Mouse (Mus musculus) liver, embryonic 12.5 days (tissue): ENCODE measurements at regions not wholly inside any gene's neighbourhood (a gene's known extent, or its start where the extent isn't known, plus 50 kb on each side); places are given as distances from the start of the nearest gene placed in this dataset.

Source experiments
- ATAC-seq: fragments of 200-750 bp; cut with Nextera tagmentation; 2 replicates; pipeline ENCODE4 v1.8.0; 2017; ENCODE audit warnings: moderate number of reproducible peaks, mild to moderate bottlenecking, moderate library complexity
- H3K27ac ChIP-seq: fragments of 300-500 bp; sonication (generic); 2 replicates; pipeline ENCODE4 v1.5.1; 2016; ENCODE audit warnings: mild to moderate bottlenecking
- H3K27me3 ChIP-seq: fragments of 300-500 bp; sonication (generic); replicated peaks from 2 replicates; pipeline ENCODE4 v1.6.1; 2016; ENCODE audit warnings: mild to moderate bottlenecking, moderate library complexity
- H3K36me3 ChIP-seq: fragments of 300-500 bp; sonication (generic); 2 replicates; pipeline ENCODE4 v1.6.1; 2016; ENCODE audit warnings: mild to moderate bottlenecking, moderate library complexity
- H3K4me1 ChIP-seq: fragments of 300-500 bp; sonication (generic); 2 replicates; pipeline ENCODE4 v1.6.1; 2016
- H3K4me2 ChIP-seq: fragments of 300-500 bp; sonication (generic); 2 replicates; pipeline ENCODE4 v1.6.1; 2016; ENCODE audit warnings: mild to moderate bottlenecking, moderate library complexity
- H3K4me3 ChIP-seq: fragments of 300-500 bp; sonication (generic); 2 replicates; pipeline ENCODE4 v1.5.1; 2016; ENCODE audit warnings: mild to moderate bottlenecking, moderate library complexity
- H3K9ac ChIP-seq: fragments of 300-500 bp; sonication (generic); 2 replicates; pipeline ENCODE4 v1.6.1; 2016; ENCODE audit warnings: mild to moderate bottlenecking, moderate library complexity
- H3K9me3 ChIP-seq: fragments of 300-500 bp; sonication (generic); replicated peaks from 2 replicates; pipeline ENCODE4 v1.6.1; 2016; ENCODE audit warnings: mild to moderate bottlenecking, moderate library complexity
- WGBS: fragments of 180-500 bp; shearing (Covaris S2); methylation state at CpG from one replicate; pipeline ENCODE4 v1.1.7; 2016; ENCODE audit not compliant: insufficient replicate concordance; 5-methylcytosine and 5-hydroxymethylcytosine counted together

DNA sequence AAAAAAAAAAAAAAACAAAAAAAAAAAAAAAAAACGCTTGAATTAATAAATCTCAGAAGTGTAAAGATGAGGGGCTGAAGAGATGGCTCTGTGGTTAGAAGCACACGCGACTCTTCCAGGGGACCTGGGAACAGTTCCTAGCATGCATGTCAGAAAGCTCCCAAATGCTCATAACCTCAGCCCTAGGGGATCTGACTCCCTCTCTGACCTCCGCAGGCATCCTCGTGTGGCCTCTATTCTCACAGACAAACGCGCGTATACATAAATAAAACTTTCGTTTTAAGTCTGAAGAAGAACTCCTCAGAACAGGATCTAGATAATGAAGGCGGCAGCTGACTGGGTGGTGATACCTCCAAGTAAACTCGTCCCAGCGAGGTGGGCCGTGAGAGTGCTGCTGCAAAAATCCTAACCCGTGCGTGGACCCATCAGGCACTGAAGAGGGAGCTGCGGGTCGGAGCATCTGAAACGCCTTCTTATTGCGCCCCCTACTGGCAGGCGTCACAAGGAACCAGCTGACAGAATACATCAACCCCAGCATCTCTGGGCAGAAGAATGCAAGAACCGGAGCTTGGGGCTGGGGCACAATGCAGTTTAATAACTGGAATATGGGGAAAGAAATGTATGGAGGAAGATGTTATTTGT, 266.2 kb downstream of the Pdcd6ip start:
- no peaks in the 10 kb centered on the region for H3K36me3 ChIP-seq
- no peaks in the 10 kb centered on the region for H3K4me1 ChIP-seq
- H3K4me3 ChIP-seq = peak overlapping the region; percentile 39
- H3K27ac ChIP-seq = no peak overlapping the region
- no peak for ATAC-seq
- H3K9ac ChIP-seq = no peak overlapping the region
- H3K27me3 ChIP-seq = no peaks in the 10 kb centered on the region
- H3K4me2 ChIP-seq = peak overlapping the region; percentile 48
- WGBS = 7% methylated on average over 21 of the region's 21 CpGs
- H3K9me3 ChIP-seq = no peaks in the 10 kb centered on the region

DNA sequence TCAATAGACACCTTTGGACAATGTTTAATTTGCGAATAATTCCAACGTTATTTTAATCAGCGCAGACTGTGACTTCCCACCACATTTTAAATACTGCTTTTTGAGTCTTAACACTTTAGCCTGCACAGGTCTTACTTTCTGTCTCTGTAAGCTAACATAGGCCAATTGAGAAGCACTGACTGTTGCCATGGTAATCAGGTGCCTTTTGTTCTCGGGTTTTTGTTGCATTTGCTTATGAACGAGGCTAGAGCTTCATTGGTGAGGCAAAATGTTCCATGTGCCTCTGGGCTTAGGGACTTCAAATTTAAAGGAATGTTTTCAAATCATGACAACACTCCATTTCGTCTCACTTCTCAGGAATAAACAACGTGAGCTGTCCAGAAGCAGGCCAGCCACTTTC, 269.7 kb downstream of the Pdcd6ip start:
- Histone ChIP-seq H3K4me3 (no peak overlapping the region), H3K4me1 (no peaks in the 10 kb centered on the region), H3K36me3 (no peaks in the 10 kb centered on the region), H3K4me2 (no peak overlapping the region), H3K27me3 (no peaks in the 10 kb centered on the region), H3K27ac (no peak overlapping the region), H3K9me3 (no peaks in the 10 kb centered on the region), H3K9ac (no peak overlapping the region)
- 64% methylated on average over 7 of the region's 7 CpGs for WGBS
- no peak for ATAC-seq

DNA sequence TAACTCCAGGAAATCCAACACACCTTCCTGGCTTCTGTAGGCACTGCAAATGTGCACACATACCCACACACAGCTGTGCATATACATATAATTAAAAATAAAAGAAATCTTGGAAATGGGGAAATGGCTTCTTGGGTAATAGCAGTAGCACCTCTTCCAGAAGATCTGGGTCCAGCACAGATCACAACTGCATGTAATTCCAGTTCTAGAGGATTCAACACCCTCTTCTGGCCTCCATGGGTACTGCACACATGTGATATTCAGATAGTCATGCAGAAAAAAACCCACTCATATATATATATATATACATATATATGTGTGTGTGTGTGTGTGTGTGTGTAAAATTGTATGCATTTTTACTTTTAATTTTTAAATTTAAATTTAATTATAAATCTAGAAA, 272.1 kb downstream of the Pdcd6ip start:
- Histone ChIP-seq H3K4me1 (no peaks in the 10 kb centered on the region), H3K27me3 (no peaks in the 10 kb centered on the region), H3K4me3 (no peak overlapping the region), H3K4me2 (no peak overlapping the region), H3K9ac (no peak overlapping the region), H3K27ac (no peak overlapping the region), H3K36me3 (no peaks in the 10 kb centered on the region), H3K9me3 (no peaks in the 10 kb centered on the region)
- ATAC-seq = no peak

DNA sequence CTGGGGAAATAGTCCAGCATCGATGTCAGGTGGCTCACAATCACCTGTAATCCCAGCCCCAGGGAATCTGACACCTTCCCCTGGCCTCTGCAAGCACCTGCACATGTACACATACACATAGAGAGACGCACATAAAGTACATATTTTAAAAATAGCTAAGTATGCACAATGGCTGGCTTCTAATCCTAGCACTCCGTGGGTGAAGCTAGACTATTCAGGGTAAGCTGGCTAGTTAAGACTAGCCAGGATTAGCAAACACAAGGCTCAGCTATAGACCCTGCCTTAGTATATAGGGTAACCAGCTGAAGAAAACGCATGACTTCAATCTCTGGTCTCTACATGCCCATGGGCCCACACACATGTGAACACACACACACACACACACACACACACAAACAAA, 274.6 kb downstream of the Pdcd6ip start:
- WGBS = 62% methylated on average over 4 of the region's 4 CpGs
- Histone ChIP-seq H3K9ac (no peak overlapping the region), H3K27me3 (no peaks in the 10 kb centered on the region), H3K4me2 (no peak overlapping the region), H3K4me1 (no peaks in the 10 kb centered on the region), H3K9me3 (no peaks in the 10 kb centered on the region), H3K27ac (no peak overlapping the region), H3K36me3 (no peaks in the 10 kb centered on the region), H3K4me3 (no peak overlapping the region)
- ATAC-seq = no peak

DNA sequence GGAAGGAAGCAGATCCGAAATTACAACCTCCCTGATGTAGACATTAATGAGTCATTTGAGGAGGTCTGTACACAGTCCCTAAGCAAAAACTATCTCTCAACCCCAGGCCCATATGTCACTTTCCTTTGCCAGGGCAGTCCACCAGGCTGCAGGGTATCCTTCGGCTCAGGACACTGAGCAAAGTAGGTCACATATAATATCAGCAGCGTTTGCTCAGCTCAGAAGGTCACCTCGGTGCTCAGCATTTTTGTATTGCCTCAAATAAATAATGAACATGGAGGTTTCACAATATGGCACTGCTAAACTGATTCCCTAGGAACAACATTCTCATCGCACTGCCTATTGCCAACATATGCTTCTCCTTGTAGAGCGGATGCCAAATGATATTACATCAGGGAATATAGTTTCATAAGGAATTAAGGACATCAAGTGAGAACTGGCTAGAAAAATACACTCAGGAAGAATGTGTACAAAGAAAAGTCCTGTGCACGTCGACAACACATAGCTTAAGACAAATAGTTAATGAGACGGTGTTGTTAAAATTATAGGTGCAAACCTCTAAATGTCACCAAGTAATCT, 275.4 kb downstream of the Pdcd6ip start:
- Histone ChIP-seq H3K27me3 (no peaks in the 10 kb centered on the region), H3K4me2 (no peak overlapping the region), H3K4me1 (no peaks in the 10 kb centered on the region), H3K4me3 (no peak overlapping the region), H3K9ac (no peak overlapping the region), H3K27ac (no peak overlapping the region), H3K9me3 (no peaks in the 10 kb centered on the region), H3K36me3 (no peaks in the 10 kb centered on the region)
- WGBS = 74% methylated on average over 9 of the region's 9 CpGs
- no peak for ATAC-seq

DNA sequence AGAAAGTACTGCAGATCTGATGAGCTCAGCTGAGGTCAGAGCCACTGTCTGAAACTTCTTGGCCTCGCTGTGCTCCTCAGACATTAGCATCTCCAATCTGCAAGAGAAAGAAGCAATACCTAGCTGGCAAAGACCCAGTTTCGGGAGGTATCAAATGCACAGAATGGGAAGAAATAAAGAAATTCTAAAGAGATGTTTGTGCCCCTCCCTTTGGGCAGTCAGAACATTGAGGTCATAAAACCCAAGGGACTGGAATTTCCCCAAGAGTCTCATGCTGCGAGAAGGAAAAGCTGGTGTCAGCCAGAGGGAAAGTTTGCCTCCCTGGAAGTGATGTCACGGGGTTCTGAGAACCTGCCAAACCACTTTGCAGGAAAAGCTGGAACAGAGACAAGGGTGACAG, 277.6 kb downstream of the Pdcd6ip start:
- no peaks in the 10 kb centered on the region for H3K4me1 ChIP-seq
- H3K9ac ChIP-seq = no peak overlapping the region
- H3K27ac ChIP-seq = no peak overlapping the region
- no peaks in the 10 kb centered on the region for H3K36me3 ChIP-seq
- no peak overlapping the region for H3K4me2 ChIP-seq
- H3K4me3 ChIP-seq = no peak overlapping the region
- no peak for ATAC-seq
- H3K9me3 ChIP-seq = 0 out of 2 replicates have a peak, but pooled peaks cover 3% of the 10 kb centered on the region
- 58% methylated on average over 4 of the region's 4 CpGs for WGBS
- no peaks in the 10 kb centered on the region for H3K27me3 ChIP-seq

DNA sequence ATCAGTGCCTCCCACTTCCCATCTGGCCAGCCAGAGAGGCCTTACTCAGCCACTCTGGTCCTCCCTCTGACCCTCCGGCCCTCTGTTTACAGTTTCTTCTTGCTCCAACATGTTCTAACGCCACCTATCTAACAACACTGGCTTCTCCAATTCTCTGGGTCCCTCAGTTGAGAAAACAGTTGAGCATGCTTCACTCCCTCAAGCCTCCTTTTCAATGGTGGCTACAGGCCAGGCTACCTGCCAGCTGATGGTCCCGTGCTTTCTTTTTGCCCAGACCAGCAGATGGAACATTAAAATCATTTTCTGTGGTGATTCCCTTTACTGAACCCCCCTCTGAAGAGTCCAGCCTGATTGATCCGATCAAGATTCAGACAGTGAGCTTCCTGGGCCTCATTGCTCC, 280.8 kb downstream of the Pdcd6ip start:
- Histone ChIP-seq H3K27me3 (no peaks in the 10 kb centered on the region), H3K9ac (no peak overlapping the region), H3K36me3 (no peaks in the 10 kb centered on the region), H3K4me3 (no peak overlapping the region), H3K27ac (no peak overlapping the region), H3K9me3 (0 out of 2 replicates have a peak, but pooled peaks cover 3% of the 10 kb centered on the region), H3K4me1 (no peaks in the 10 kb centered on the region), H3K4me2 (no peak overlapping the region)
- no peak for ATAC-seq
- WGBS = 59% methylated on average over 4 of the region's 4 CpGs

DNA sequence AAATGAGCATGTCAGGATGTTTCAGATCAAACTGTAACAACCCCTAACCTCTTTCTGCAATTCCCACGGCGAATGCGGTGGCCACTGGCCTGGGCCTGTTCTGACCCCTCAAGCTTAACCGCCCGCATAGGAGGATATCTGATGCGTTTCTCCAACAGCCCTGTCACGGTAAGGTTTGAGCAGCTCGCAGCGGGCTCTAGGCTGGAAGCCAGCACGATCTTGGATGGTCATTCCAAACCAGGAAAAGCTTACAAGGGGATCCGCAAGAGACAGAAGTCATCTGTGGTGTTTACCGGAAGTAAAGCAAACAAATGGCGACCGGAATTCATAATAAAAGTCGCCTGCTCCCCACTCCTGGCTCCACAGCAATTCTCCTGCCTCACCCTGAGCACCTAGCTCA, 281.7 kb downstream of the Pdcd6ip start:
- Histone ChIP-seq H3K36me3 (no peaks in the 10 kb centered on the region), H3K27ac (no peak overlapping the region), H3K27me3 (no peaks in the 10 kb centered on the region), H3K4me3 (no peak overlapping the region), H3K4me2 (no peak overlapping the region), H3K4me1 (no peaks in the 10 kb centered on the region), H3K9ac (no peak overlapping the region), H3K9me3 (0 out of 2 replicates have a peak, but pooled peaks cover 3% of the 10 kb centered on the region)
- 83% methylated on average over 15 of the region's 15 CpGs for WGBS
- ATAC-seq = no peak

DNA sequence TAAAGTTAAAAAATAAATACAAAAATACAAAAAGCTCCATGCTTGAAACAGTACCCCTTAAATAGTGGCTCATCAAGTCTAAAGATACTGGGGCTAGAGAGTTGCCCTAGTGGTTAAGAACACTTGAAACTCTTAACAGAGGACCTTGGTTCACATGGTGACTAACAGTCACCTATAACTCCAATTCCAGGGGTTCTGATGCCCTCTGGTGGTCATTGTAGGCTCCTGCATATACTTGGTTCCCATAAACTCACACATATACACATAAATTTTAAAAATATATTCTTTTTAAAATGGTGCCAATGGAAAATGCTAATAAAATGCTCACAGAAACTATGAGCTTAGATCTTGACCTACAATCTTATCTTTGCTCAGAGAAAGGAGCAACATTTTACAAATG, 286.4 kb downstream of the Pdcd6ip start:
- H3K36me3 ChIP-seq = no peaks in the 10 kb centered on the region

DNA sequence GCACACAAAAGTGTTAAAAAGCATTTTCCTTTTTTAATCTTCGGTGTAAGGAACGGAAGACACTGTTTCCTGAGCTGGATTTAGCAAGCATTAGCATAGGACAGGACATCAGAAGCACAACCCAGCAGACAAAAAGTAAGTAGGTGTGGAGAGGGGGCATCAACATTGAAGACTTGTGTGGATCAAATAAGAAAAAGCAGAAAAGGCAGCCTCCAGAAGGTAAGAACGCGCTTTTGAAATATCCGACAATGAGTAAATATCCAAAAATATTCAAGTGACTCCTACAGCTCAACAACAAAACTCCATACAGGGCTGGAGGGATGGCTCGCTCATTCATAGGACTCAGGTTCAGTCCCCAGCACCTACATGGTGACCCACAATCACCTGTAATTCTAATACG, 286.9 kb downstream of the Pdcd6ip start:
- Histone ChIP-seq H3K27ac (no peak overlapping the region), H3K9me3 (no peaks in the 10 kb centered on the region), H3K4me3 (no peak overlapping the region), H3K36me3 (no peaks in the 10 kb centered on the region), H3K4me1 (no peaks in the 10 kb centered on the region), H3K4me2 (no peak overlapping the region), H3K9ac (no peak overlapping the region), H3K27me3 (no peaks in the 10 kb centered on the region)
- ATAC-seq = no peak
- WGBS = 77% methylated on average over 7 of the region's 7 CpGs

More for the DNA sequence above, 286.4 kb downstream of the Pdcd6ip start:
- Histone ChIP-seq H3K9me3 (no peaks in the 10 kb centered on the region), H3K27me3 (no peaks in the 10 kb centered on the region), H3K9ac (no peak overlapping the region), H3K4me3 (no peak overlapping the region), H3K4me1 (no peaks in the 10 kb centered on the region), H3K4me2 (no peak overlapping the region), H3K27ac (no peak overlapping the region)
- ATAC-seq = no peak

DNA sequence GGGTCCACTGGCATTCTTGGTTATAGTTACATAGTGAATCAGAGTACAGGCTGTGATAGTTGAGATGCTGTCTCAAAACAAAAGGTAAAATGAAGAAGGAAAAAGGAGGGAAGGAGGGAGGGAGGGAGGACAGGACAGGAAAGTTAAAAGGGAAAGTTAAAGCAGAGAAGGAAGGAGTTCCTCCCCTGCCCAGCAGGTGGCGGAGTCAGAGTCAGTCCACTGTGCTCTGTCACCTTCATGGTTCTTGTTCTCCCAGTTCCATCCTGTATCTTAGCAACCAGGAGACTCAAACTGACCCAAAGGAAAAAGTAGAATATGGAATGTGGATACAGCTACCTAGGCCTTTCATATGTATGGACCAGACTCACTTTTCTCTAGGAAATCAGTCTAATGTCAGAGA, 288.3 kb downstream of the Pdcd6ip start:
- Histone ChIP-seq H3K27me3 (no peaks in the 10 kb centered on the region), H3K9me3 (no peaks in the 10 kb centered on the region), H3K4me2 (no peak overlapping the region), H3K27ac (no peak overlapping the region), H3K9ac (no peak overlapping the region), H3K4me1 (no peaks in the 10 kb centered on the region), H3K36me3 (no peaks in the 10 kb centered on the region), H3K4me3 (no peak overlapping the region)
- WGBS = 67% methylated on average over 1 of the region's 1 CpGs
- no peak for ATAC-seq

DNA sequence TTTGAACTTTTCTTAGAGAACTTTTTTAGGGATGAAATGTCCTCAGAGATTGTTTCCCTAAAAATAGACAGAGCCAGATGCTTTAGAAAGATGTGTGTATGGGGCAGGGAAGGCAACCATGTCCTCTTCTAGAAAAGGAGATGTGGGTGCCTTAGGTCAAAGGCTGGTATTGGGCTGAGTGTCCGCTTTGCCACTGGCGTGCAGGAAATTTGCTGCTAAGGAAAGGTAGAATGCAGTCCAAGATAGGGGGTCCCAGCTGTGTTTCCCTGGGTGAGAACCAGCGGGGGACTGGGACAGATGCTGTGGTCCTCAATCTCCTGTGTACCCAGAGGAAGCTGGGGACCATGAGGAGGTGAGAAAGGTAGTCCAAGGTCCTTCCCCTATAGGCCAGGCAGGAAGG, 291.0 kb downstream of the Pdcd6ip start:
- no peaks in the 10 kb centered on the region for H3K9me3 ChIP-seq
- H3K4me3 ChIP-seq = no peak overlapping the region
- no peak overlapping the region for H3K4me2 ChIP-seq
- ATAC-seq = no peak
- no peak overlapping the region for H3K9ac ChIP-seq
- H3K27me3 ChIP-seq = no peaks in the 10 kb centered on the region
- H3K27ac ChIP-seq = no peak overlapping the region
- no peaks in the 10 kb centered on the region for H3K4me1 ChIP-seq
- H3K36me3 ChIP-seq = no peaks in the 10 kb centered on the region
- 54% methylated on average over 3 of the region's 3 CpGs for WGBS

DNA sequence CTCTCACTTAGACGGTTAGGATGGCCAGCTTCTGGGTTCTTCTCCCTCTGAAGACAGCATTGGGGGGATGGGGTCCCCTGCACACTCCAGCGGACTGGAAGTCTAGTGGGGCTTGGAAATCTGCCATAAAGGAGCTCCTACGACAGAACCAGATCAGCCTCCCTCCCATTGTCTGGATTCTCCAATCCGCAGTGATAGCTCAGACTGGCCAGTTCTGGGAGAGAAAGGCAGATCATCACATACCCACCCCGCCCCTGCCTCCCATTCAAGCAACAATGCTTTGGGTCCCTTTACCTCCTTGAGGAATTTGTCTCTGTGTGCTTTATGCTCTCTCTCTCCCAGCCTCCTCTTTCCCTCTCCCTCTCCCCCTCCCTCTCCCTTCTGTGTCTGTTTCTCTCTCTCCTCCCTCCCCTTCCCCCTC, 292.5 kb downstream of the Pdcd6ip start:
- Histone ChIP-seq H3K4me1 (no peaks in the 10 kb centered on the region), H3K4me3 (no peak overlapping the region), H3K27me3 (no peaks in the 10 kb centered on the region), H3K36me3 (no peaks in the 10 kb centered on the region), H3K27ac (no peak overlapping the region), H3K9ac (no peak overlapping the region), H3K9me3 (no peaks in the 10 kb centered on the region), H3K4me2 (no peak overlapping the region)
- WGBS = 56% methylated on average over 5 of the region's 5 CpGs
- no peak for ATAC-seq
